Mouse (Mus musculus) cortical plate, adult 2 months (tissue): Measurements from ENCODE around the gene Eps15l1.

Experiments
- CTCF ChIP-seq: fragments of 200-500 bp; IDR thresholded peaks from 2 replicates; pipeline ENCODE4 v1.5.1; 2011; ENCODE audit warnings: mild to moderate bottlenecking, control low read depth, low read length; ENCODE audit not compliant: insufficient read depth; ENCODE audit errors: extremely low read depth
- POLR2A ChIP-seq: fragments of 200-500 bp; IDR thresholded peaks from 2 replicates; pipeline ENCODE4 v1.6.1; 2011; ENCODE audit warnings: mild to moderate bottlenecking, low read length, control low read depth; ENCODE audit not compliant: insufficient read depth; ENCODE audit errors: extremely low read depth

DNA sequence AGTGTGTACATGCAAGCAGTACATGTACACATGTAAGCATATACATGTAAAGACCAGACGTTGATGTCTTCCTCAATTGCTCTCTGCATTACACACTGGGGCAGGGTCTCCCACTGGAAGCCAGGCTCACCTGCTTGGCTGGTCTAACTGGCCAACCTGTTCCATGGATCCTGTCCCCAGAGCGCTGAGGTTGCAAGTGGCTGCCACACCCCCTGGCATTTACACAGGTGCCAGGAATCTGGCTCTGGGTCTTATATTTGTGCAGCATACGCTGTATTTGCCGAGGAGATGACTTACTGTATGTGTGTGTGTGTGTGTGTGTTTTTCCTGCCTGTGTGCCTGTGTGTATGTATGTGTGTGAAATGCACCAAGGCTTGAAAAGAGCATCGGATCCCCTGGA is 114.3 kb downstream of the Eps15l1 start:
- no peak for TF ChIP-seq CTCF
- TF ChIP-seq POLR2A = no peak
